Mouse (Mus musculus): Measurements from ENCODE around the gene Btnl6.
"Not testable (repeated sequence)": the region's sequence is repeated elsewhere in the genome, so short reads cannot be mapped to it uniquely, and the experiment has no call there.

Gene Btnl6

DNA sequence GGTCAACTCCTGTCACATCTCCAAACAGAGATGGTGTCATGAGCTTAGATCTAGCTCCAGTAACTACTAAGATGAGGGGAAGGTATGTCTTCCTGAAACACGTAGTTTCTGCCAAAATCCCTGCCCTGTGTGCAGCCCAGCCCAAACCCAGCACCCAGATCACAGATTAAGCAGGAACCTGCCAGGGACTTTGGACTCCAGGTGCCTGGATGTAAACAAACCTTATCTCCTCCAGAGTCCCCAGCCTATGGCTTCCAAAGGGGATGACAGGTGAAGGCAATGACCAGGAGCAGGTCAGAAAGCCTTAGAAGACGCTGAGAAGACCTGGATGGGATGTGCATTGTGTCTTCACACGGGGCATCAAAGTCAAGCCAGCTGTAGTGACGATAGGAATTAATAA, 19.4 kb downstream of the Btnl6 start:
- in situ Hi-C loops (cut with MboI, MseI): not testable (repeated sequence)

DNA sequence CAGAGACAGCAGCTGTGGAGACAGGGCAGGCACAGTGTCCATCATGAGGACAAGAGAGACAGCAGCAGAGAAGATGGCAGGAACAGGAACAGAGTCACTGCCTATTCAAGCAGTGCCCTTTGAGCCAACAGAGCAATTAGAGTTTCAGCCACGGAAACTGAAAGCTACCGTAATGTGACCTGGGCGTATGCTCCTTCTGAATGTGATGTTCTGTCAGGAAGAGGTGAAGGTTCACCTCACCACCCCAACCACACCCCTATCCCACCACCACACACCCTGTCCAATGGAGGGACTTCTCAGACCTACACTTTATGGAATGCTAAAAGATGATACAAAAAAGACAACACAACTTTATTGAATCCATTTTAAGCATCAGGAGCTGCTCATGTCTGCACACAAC, 19.8 kb downstream of the Btnl6 start:
- in situ Hi-C loops (cut with MboI, MseI): not testable (repeated sequence)

DNA sequence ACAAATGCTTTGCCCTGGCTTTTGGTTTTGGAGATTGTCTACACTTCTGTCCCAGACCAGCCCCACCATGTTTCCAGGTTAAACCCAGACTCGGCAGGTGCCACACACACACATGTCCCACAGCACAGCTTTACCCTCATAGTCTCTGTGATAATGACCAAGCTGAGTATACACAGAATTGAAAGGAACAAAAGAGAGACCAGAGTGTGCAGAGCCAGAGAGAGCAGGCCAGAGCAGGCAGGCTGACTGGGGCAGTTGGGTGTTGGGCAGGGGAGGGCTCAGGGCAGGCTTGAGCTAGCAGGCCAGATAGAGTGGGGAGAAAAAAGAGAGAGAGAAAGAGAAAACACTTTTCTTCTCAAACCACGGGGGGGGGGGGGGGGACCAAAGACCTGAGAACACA, 20.6 kb downstream of the Btnl6 start:
- in situ Hi-C loops (cut with MboI, MseI): no loop called here

- in situ Hi-C loops (cut with MboI, MseI): not testable (repeated sequence)
Observed at GRCm38 (mm10) chr17:34495156-34495555, 22.0 kb downstream of the Btnl6 start.

DNA sequence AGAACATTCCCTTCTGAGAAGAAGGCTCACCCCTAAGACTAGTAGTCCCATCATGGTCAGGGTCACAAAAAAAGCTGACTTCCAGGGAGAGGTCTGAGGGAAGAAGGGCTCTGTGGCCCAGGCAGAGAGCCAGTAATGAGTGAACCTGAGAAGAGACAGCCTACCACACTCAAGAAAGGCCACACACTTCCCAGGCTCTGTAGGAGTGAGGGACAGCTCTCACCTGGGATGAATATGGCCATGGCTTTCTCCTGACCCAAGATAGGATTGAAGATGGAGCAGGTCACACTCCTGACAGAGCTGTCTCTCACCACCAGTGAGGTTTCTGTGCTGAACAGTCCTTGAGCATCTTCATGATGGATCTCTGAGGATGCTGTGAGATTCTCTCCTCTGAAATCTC, 24.4 kb downstream of the Btnl6 start:
- in situ Hi-C loops (cut with MboI, MseI): no loop called here

- in situ Hi-C loops (cut with MboI, MseI): not testable (repeated sequence)
Observed at GRCm38 (mm10) chr17:34477238-34478013, 39.7 kb downstream of the Btnl6 start, which contains the start of gene Btnl4. Gene Btnl4 (minus strand): TSS chr17:34477318.

DNA sequence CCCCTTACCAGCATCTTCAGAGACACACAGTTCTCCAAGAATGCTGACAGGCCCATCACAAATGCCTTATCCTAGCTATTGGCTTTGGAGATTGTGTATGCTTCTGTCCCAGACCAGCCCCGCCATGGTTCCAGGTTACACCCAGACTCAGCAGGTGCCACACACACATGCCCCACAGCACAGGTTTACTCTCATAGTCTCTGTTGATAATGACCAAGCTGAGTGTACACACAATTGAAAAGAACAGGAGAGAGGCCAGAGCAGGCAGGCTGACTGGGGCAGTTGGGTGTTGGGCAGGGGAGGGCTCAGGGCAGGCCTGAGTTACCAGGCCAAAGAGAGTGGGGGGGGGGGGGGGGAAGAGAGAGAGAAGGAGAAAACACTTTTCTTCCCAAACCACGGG, 40.7 kb downstream of the Btnl6 start:
- in situ Hi-C loops (cut with MboI, MseI): no loop called here

DNA sequence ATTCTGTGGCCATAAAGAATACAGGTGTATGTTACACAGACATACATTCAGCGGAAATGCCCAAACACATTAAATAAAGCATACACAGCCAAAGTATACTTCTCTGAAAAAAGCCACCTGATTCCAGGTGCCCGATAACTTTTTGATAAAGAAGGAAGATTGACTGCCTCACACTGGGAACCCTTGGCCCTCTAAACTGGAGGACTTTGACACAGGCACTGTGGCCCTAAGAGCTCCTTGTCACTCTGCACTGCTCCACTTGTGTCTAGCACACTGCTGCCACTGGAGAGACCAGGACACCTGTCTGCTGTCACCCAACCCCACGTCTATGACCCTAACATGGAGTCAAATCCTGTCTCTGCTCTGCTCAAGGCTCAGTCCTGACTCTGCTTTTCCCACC, 42.1 kb downstream of the Btnl6 start:
- in situ Hi-C loops (cut with MboI, MseI): no loop called here

DNA sequence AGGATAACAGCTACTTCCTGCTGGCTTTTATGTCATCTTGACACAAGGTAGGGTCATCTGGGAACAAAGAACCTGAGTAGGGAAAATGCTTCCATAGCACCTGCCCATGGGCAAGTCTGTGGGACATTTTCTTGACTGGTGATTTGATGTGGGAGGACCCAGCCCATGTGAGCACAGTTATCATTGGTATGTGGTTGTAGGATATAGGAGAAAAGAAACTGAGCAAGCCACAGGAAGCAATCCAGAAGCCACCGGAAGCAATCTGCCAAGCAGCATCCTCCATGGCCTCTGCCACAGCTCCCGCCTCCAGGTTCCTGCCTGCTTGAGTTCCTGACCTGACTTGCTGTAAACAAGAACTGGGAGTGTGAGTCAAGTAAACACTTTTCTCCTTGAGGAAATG, 46.7 kb downstream of the Btnl6 start:
- in situ Hi-C loops (cut with MboI, MseI): no loop called here

- in situ Hi-C loops (cut with MboI, MseI): not testable (repeated sequence)
Observed at GRCm38 (mm10) chr17:34465906-34466305, 51.2 kb downstream of the Btnl6 start.

GRCm38 (mm10) chr17:34459255-34459654, 57.9 kb downstream of the Btnl6 start:
- in situ Hi-C loops (cut with MboI, MseI): no loop called here

All from T-helper 17 cell (primary cell).